Mouse (Mus musculus): ENCODE data around the gene Grhpr. TPM values are rescaled to one million over a fixed set of nuclear protein-coding genes. Genes with fewer than 3 reads are reported as not detected.
"Not testable (repeated sequence)": the region's sequence is repeated elsewhere in the genome, so short reads cannot be mapped to it uniquely, and the experiment has no call there.

The Grhpr gene
- polyA plus RNA-seq, 1 experiment from 2014 or later: 50.1 TPM

DNA sequence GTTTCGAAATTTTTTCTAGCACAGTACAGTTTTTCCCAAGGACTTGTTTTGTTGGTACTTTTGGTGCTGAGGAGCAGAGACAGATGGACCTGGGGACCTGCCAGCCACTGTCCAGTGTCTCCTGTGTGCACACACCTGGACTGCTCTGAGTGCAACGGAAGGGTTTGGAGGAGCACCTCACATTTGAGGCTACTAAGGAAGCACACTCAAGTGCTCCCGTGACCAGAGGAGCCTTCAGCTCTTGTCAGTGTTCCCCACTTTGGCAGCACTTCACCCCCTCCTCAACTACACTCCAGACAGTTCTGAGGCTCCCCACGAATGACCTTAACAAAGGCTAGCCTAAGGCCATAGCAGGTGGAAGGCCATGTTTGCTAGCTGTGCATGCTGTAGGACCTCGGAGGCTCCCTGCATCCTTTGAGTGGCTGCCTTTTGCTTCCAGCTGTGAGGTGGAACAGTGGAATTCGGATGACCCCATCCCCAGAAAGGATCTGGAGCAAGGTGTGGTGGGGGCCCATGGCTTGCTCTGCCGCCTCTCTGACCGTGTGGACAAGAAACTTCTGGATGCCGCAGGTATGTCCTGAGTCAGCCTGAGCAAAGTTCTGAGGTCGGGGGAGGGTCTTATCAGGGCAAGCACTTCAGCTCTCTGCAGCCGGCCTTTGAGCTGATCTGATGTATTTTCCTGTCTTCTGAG, 1.4 kb downstream of the Grhpr start:
- WGBS: 56% methylated on average over 11 of the region's 11 CpGs
- TF ChIP-seq CTCF (IDR thresholded peaks at IDR 0.05; ENCODE audit: low read depth): no peak
- ATAC-seq (ENCODE audit: insufficient read depth) (no peak), DNase-seq (no peak)
- no peaks in the 10 kb centered on the region for H3K27me3 ChIP-seq (ENCODE audit: insufficient read depth, low read length)
- H3K4me1 ChIP-seq (ENCODE audit: insufficient read depth): no peaks in the 10 kb centered on the region
- peak overlapping the region; percentile 94 for H3K4me2 ChIP-seq
- peak overlapping the region; percentile 57; the same call in 1 of the 2 replicates for H3K4me3 ChIP-seq (ENCODE audit: low read depth, low read length)
- H3K9ac ChIP-seq: peak overlapping the region; percentile 26
- H3K9me3 ChIP-seq (ENCODE audit: low read depth, low read length): no peaks in the 10 kb centered on the region
- peaks cover 19% of the 10 kb centered on the region; the same call in 1 of the 2 replicates for H3K36me3 ChIP-seq (ENCODE audit: insufficient read depth)
- no peak overlapping the region for H3K27ac ChIP-seq (ENCODE audit: low read depth)

DNA sequence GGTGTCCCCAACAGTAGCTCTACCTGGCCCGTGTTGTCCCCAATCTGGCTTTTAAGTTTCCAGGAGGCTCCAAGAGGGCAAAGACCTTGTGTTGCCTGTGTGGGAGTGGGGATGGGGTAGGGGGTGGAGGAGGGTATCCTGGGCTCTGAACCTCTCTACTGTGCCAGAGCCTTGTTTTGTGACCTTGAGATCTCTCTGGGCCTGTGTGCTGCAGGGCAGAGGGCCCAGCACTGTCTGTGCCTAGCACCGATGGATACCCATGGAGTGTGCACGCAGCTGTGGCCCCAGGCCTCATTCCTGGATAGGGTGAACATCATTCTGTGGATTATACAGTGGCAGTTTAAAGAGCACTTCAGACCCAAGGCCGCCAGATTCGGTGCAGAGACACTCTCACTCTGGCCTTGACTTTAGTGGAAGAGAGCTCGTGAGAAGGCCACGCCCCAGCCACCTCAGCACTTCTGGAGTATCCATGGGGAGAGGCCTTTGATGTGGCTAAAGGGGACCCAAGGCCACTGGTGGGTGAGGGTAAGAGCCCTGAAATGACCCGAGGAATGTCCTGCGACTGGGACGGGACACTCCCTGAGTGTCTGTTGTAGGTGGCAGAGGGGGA, 2.0 kb downstream of the Grhpr start:
- Histone ChIP-seq H3K4me2 (peak overlapping the region; percentile 94; the same call in 1 of the 2 replicates), H3K4me3 (ENCODE audit: low read depth, low read length) (no peak overlapping the region), H3K9ac (no peak overlapping the region), H3K4me1 (ENCODE audit: insufficient read depth) (no peaks in the 10 kb centered on the region), H3K36me3 (ENCODE audit: insufficient read depth) (peaks cover 21% of the 10 kb centered on the region; the same call in 1 of the 2 replicates), H3K9me3 (ENCODE audit: low read depth, low read length) (no peaks in the 10 kb centered on the region), H3K27ac (ENCODE audit: low read depth) (no peak overlapping the region), H3K27me3 (ENCODE audit: insufficient read depth, low read length) (no peaks in the 10 kb centered on the region)
- DNase-seq (no peak), ATAC-seq (ENCODE audit: insufficient read depth) (no peak)
- TF ChIP-seq CTCF (IDR thresholded peaks at IDR 0.05; ENCODE audit: low read depth): no peak
- WGBS: 57% methylated on average over 10 of the region's 10 CpGs

DNA sequence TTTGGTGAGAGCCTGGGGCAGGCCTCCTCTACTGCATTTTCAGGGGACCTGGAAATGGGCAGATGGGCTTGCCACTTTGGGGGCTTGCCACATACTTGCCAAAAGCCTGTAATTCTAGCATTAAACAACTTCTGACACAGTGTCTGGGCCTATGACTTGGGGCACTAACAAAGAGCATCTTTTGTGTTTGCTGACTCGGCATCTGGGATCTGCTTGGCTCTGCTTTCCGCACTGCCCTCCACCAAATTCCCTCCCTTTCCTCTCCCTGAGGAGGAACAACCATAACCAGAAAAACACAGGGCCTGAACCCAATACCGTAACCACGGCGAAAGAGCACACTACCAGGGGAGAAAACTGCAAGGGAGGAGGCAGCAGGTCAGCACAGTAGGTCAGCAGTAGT, 9.4 kb downstream of the Grhpr start:
- H3K4me3 ChIP-seq (ENCODE audit: low read depth, low read length): no peak overlapping the region
- H3K9ac ChIP-seq: no peak overlapping the region
- ATAC-seq (ENCODE audit: insufficient read depth): no peak

DNA sequence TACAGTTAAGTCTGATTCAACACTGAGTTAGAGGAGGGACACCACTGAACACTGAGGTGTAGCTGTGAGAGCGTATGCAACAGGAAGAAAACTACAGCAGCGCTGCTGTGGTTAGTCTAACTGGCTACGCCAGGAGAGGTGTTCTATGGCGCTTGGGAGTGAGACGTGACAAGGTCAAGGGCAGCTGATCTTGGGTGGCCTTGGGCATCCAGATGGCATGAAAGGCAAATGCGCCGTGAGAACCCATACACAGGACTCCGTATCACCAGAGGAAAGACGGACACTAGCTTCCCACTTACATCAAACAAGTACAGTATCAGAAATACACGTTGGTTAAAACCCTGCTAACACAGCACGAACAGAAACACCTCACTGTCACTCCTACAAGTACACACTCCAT, 11.1 kb downstream of the Grhpr start:
- DNase-seq: not testable (repeated sequence)

More for the DNA sequence above, 9.4 kb downstream of the Grhpr start:
- no peaks in the 10 kb centered on the region for H3K4me1 ChIP-seq (ENCODE audit: insufficient read depth)
- 92% methylated on average over 5 of the region's 5 CpGs for WGBS
- no peak overlapping the region for H3K27ac ChIP-seq (ENCODE audit: low read depth)
- no peaks in the 10 kb centered on the region for H3K9me3 ChIP-seq (ENCODE audit: low read depth, low read length)
- TF ChIP-seq CTCF (IDR thresholded peaks at IDR 0.05; ENCODE audit: low read depth): no peak
- H3K27me3 ChIP-seq (ENCODE audit: insufficient read depth, low read length): no peaks in the 10 kb centered on the region
- no peak for DNase-seq
- no peak overlapping the region for H3K4me2 ChIP-seq
- peaks cover 65% of the 10 kb centered on the region for H3K36me3 ChIP-seq (ENCODE audit: insufficient read depth)

DNA sequence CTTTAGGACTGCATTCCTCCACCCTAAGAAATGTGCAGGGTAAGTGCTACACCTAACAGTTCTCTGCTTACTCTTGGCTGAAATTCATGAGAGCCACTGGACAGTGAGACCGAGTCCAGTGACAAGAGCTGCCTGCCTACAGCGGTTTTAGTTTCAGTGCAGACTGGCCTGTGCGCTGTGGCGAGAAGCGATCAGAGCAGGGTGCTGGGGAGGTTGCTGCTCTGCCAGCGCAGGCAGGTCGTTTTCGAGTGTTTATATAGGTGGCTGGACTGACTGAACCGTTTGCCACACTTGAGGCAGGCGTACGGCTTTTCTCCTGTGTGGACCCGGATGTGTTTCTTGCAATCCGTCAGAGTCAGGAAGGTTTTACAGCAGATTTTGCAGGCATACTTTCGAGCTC, 12.0 kb downstream of the Grhpr start:
- H3K4me3 ChIP-seq (ENCODE audit: low read depth, low read length); H3K4me1 ChIP-seq (ENCODE audit: insufficient read depth); H3K9ac ChIP-seq; H3K9me3 ChIP-seq (ENCODE audit: low read depth, low read length); ATAC-seq (ENCODE audit: insufficient read depth); H3K4me2 ChIP-seq; H3K27ac ChIP-seq (ENCODE audit: low read depth); DNase-seq; H3K27me3 ChIP-seq (ENCODE audit: insufficient read depth, low read length): not testable (repeated sequence)
- 56% methylated on average over 14 of the region's 14 CpGs for WGBS
- H3K36me3 ChIP-seq (ENCODE audit: insufficient read depth): peaks cover 57% of the 10 kb centered on the region

More for the DNA sequence above, 11.1 kb downstream of the Grhpr start:
- H3K9me3 ChIP-seq (ENCODE audit: low read depth, low read length); H3K9ac ChIP-seq; H3K27me3 ChIP-seq (ENCODE audit: insufficient read depth, low read length); H3K4me1 ChIP-seq (ENCODE audit: insufficient read depth); H3K4me3 ChIP-seq (ENCODE audit: low read depth, low read length); H3K27ac ChIP-seq (ENCODE audit: low read depth); ATAC-seq (ENCODE audit: insufficient read depth); H3K4me2 ChIP-seq: not testable (repeated sequence)
- peaks cover 62% of the 10 kb centered on the region for H3K36me3 ChIP-seq (ENCODE audit: insufficient read depth)
- 89% methylated on average over 11 of the region's 11 CpGs for WGBS

DNA sequence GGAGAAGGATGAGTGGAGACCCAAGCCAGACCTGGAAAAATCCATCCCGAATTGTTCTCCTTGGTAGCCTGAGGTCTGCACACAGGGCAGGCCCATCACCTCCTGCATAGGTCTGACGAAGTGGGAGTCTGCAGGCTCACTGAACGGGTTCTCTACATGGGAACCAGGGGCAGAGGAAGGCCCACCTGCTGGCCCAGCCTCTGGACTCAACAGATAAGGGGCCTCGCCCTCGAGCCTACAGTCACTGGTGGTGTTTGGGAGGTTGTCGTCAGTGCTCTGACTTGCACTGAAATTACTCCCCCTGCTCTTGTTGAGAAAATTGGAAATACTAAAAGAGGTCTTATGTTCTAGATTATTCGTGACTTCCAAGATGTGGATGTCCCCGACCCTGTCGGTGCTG, 12.7 kb downstream of the Grhpr start:
- Histone ChIP-seq H3K9me3 (ENCODE audit: low read depth, low read length) (no peaks in the 10 kb centered on the region), H3K9ac (no peak overlapping the region), H3K4me1 (ENCODE audit: insufficient read depth) (no peaks in the 10 kb centered on the region), H3K4me2 (no peak overlapping the region), H3K27me3 (ENCODE audit: insufficient read depth, low read length) (no peaks in the 10 kb centered on the region), H3K27ac (ENCODE audit: low read depth) (no peak overlapping the region), H3K36me3 (ENCODE audit: insufficient read depth) (peaks cover 53% of the 10 kb centered on the region), H3K4me3 (ENCODE audit: low read depth, low read length) (no peak overlapping the region)
- DNase-seq (no peak), ATAC-seq (ENCODE audit: insufficient read depth) (no peak)
- WGBS: 85% methylated on average over 9 of the region's 9 CpGs
- no peak for TF ChIP-seq CTCF (IDR thresholded peaks at IDR 0.05; ENCODE audit: low read depth)

DNA sequence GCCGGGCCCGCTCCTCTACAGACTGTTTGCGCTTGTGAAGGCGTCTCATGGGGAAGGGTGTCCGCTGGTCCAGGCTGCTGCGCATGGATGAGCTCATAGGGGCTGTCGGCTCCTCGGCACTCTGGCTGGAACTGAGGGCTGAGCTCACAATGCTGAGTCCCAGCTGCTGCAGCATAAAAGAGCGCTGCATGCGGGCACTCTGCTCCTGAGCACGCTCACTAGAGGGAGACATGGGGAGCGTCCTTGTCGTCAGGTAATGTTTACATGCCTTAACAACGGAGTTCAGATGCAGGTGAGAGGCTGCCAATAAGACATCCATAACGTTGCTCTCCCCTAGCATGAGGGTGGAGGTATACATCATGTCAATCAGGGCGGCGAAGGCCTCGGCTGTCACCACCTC, 13.6 kb downstream of the Grhpr start:
- TF ChIP-seq CTCF (IDR thresholded peaks at IDR 0.05; ENCODE audit: low read depth): no peak
- ATAC-seq (ENCODE audit: insufficient read depth): no peak
- H3K9me3 ChIP-seq (ENCODE audit: low read depth, low read length): no peaks in the 10 kb centered on the region
- H3K9ac ChIP-seq: no peak overlapping the region
- no peaks in the 10 kb centered on the region for H3K27me3 ChIP-seq (ENCODE audit: insufficient read depth, low read length)
- DNase-seq: no peak
- 80% methylated on average over 18 of the region's 18 CpGs for WGBS
- H3K36me3 ChIP-seq (ENCODE audit: insufficient read depth): peaks cover 44% of the 10 kb centered on the region
- H3K27ac ChIP-seq (ENCODE audit: low read depth): no peak overlapping the region
- H3K4me1 ChIP-seq (ENCODE audit: insufficient read depth): no peaks in the 10 kb centered on the region
- H3K4me3 ChIP-seq (ENCODE audit: low read depth, low read length): no peak overlapping the region
- no peak overlapping the region for H3K4me2 ChIP-seq
